Mouse (Mus musculus): ENCODE measurements around the gene Gstm4. TPM values are rescaled to one million over a fixed set of nuclear protein-coding genes. Genes with fewer than 3 reads are reported as not detected.
A peak's percentile ranks its signal among the peaks of the same experiment; 100 is the strongest.

Gstm4 gene
- polyA plus RNA-seq, 1 experiment from 2014 or later = 18.8 TPM

GRCm38 (mm10) chr3:108067370-108067934, 22.8 kb upstream of the Gstm4 start:
- ATAC-seq (replicated peaks; ENCODE audit: low FRiP score) = peak; percentile 55; the same call in 1 of the 2 replicates
- peaks cover 5% of the 10 kb centered on the region; the same call in 1 of the 2 replicates for H3K36me3 ChIP-seq
- peaks cover 13% of the 10 kb centered on the region; the same call in 1 of the 2 replicates for H3K4me1 ChIP-seq
- no peak overlapping the region for H3K4me2 ChIP-seq
- WGBS = 38% methylated on average over 6 of the region's 6 CpGs
- no peak overlapping the region; the same call in 1 of the 2 replicates for H3K27ac ChIP-seq
- H3K27me3 ChIP-seq = no peaks in the 10 kb centered on the region
- H3K4me3 ChIP-seq (replicated peaks) = no peak overlapping the region
- no peaks in the 10 kb centered on the region for H3K9me3 ChIP-seq (replicated peaks)
- H3K9ac ChIP-seq = no peak overlapping the region

GRCm38 (mm10) chr3:108065551-108065950, 20.9 kb upstream of the Gstm4 start:
- Histone ChIP-seq H3K4me3 (replicated peaks) (no peak overlapping the region), H3K9ac (no peak overlapping the region), H3K27me3 (no peaks in the 10 kb centered on the region), H3K9me3 (replicated peaks) (no peaks in the 10 kb centered on the region), H3K36me3 (no peaks in the 10 kb centered on the region), H3K27ac (no peak overlapping the region), H3K4me2 (no peak overlapping the region), H3K4me1 (peaks cover 13% of the 10 kb centered on the region; the same call in 1 of the 2 replicates)
- 80% methylated on average over 9 of the region's 9 CpGs for WGBS
- ATAC-seq (replicated peaks; ENCODE audit: low FRiP score) = no peak

GRCm38 (mm10) chr3:108064672-108065071, 20.0 kb upstream of the Gstm4 start:
- WGBS = 81% methylated on average over 4 of the region's 4 CpGs
- H3K36me3 ChIP-seq = no peaks in the 10 kb centered on the region
- H3K9ac ChIP-seq = no peak overlapping the region
- H3K27ac ChIP-seq = no peak overlapping the region
- no peak overlapping the region for H3K4me3 ChIP-seq (replicated peaks)
- H3K4me2 ChIP-seq = no peak overlapping the region
- no peaks in the 10 kb centered on the region for H3K27me3 ChIP-seq
- peaks cover 13% of the 10 kb centered on the region; the same call in 1 of the 2 replicates for H3K4me1 ChIP-seq
- no peaks in the 10 kb centered on the region for H3K9me3 ChIP-seq (replicated peaks)
- ATAC-seq (replicated peaks; ENCODE audit: low FRiP score) = no peak

- Histone ChIP-seq H3K4me3 (replicated peaks) (no peak overlapping the region), H3K36me3 (no peaks in the 10 kb centered on the region), H3K4me1 (peaks cover 4% of the 10 kb centered on the region; the same call in 1 of the 2 replicates), H3K27ac (no peak overlapping the region), H3K9ac (no peak overlapping the region), H3K4me2 (no peak overlapping the region), H3K9me3 (replicated peaks) (no peaks in the 10 kb centered on the region), H3K27me3 (no peaks in the 10 kb centered on the region)
- no peak for ATAC-seq (replicated peaks; ENCODE audit: low FRiP score)
- WGBS = 78% methylated on average over 8 of the region's 8 CpGs
Observed at GRCm38 (mm10) chr3:108062648-108063047, 18.0 kb upstream of the Gstm4 start.

- 17% methylated on average over 7 of the region's 7 CpGs for WGBS
- ATAC-seq (replicated peaks; ENCODE audit: low FRiP score) = no peak
- Histone ChIP-seq H3K9ac (no peak overlapping the region), H3K27me3 (no peaks in the 10 kb centered on the region), H3K9me3 (replicated peaks) (no peaks in the 10 kb centered on the region), H3K4me2 (peak overlapping the region; percentile 49), H3K4me1 (no peaks in the 10 kb centered on the region), H3K4me3 (replicated peaks) (peak overlapping the region; percentile 15; the same call in 1 of the 2 replicates), H3K36me3 (no peaks in the 10 kb centered on the region), H3K27ac (no peak overlapping the region)
Observed at GRCm38 (mm10) chr3:108061420-108061819, 16.7 kb upstream of the Gstm4 start.

- H3K27ac ChIP-seq = no peak overlapping the region
- H3K4me2 ChIP-seq = no peak overlapping the region
- 0 out of 2 replicates have a peak, but pooled peaks cover 3% of the 10 kb centered on the region for H3K27me3 ChIP-seq
- H3K36me3 ChIP-seq = no peaks in the 10 kb centered on the region
- no peaks in the 10 kb centered on the region for H3K9me3 ChIP-seq (replicated peaks)
- 92% methylated on average over 5 of the region's 5 CpGs for WGBS
- H3K9ac ChIP-seq = no peak overlapping the region
- ATAC-seq (replicated peaks; ENCODE audit: low FRiP score) = no peak
- no peaks in the 10 kb centered on the region for H3K4me1 ChIP-seq
- no peak overlapping the region for H3K4me3 ChIP-seq (replicated peaks)
Observed at GRCm38 (mm10) chr3:108050493-108050892, 5.8 kb upstream of the Gstm4 start.

- Histone ChIP-seq H3K27me3 (0 out of 2 replicates have a peak, but pooled peaks cover 3% of the 10 kb centered on the region), H3K9ac (no peak overlapping the region), H3K36me3 (no peaks in the 10 kb centered on the region), H3K9me3 (replicated peaks) (no peaks in the 10 kb centered on the region), H3K27ac (no peak overlapping the region), H3K4me1 (peaks cover 15% of the 10 kb centered on the region), H3K4me3 (replicated peaks) (no peak overlapping the region), H3K4me2 (no peak overlapping the region)
- WGBS = 47% methylated on average over 3 of the region's 3 CpGs
- ATAC-seq (replicated peaks; ENCODE audit: low FRiP score) = no peak
Observed at GRCm38 (mm10) chr3:108048306-108048705, 3.6 kb upstream of the Gstm4 start.

- no peak for ATAC-seq (replicated peaks; ENCODE audit: low FRiP score)
- H3K4me1 ChIP-seq = peaks cover 15% of the 10 kb centered on the region
- H3K36me3 ChIP-seq = no peaks in the 10 kb centered on the region
- 0 out of 2 replicates have a peak, but pooled peaks cover 3% of the 10 kb centered on the region for H3K27me3 ChIP-seq
- H3K9ac ChIP-seq = no peak overlapping the region
- no peak overlapping the region for H3K4me3 ChIP-seq (replicated peaks)
- no peak overlapping the region for H3K27ac ChIP-seq
- H3K4me2 ChIP-seq = no peak overlapping the region
- no peaks in the 10 kb centered on the region for H3K9me3 ChIP-seq (replicated peaks)
- WGBS = 76% methylated on average over 2 of the region's 2 CpGs
Observed at GRCm38 (mm10) chr3:108046944-108047655, 2.4 kb upstream of the Gstm4 start.

GRCm38 (mm10) chr3:108033156-108033555, 11.5 kb downstream of the Gstm4 start:
- Histone ChIP-seq H3K4me2 (no peak overlapping the region), H3K36me3 (no peaks in the 10 kb centered on the region), H3K9me3 (replicated peaks) (no peaks in the 10 kb centered on the region), H3K4me3 (replicated peaks) (no peak overlapping the region), H3K27ac (no peak overlapping the region), H3K27me3 (no peaks in the 10 kb centered on the region), H3K4me1 (0 out of 2 replicates have a peak, but pooled peaks cover 3% of the 10 kb centered on the region), H3K9ac (no peak overlapping the region)
- WGBS = 45% methylated on average over 5 of the region's 5 CpGs
- ATAC-seq (replicated peaks; ENCODE audit: low FRiP score) = no peak

- no peak overlapping the region for H3K9ac ChIP-seq
- ATAC-seq (replicated peaks; ENCODE audit: low FRiP score) = no peak
Observed at GRCm38 (mm10) chr3:108032113-108032512, 12.6 kb downstream of the Gstm4 start.

GRCm38 (mm10) chr3:108028641-108029365, 15.9 kb downstream of the Gstm4 start:
- ATAC-seq (replicated peaks; ENCODE audit: low FRiP score) = peak; percentile 74; the same call in 1 of the 2 replicates
- no peak overlapping the region for H3K9ac ChIP-seq
- no peaks in the 10 kb centered on the region for H3K27me3 ChIP-seq
- no peaks in the 10 kb centered on the region for H3K36me3 ChIP-seq
- no peak overlapping the region for H3K4me2 ChIP-seq
- H3K4me1 ChIP-seq = 0 out of 2 replicates have a peak, but pooled peaks cover 8% of the 10 kb centered on the region
- H3K9me3 ChIP-seq (replicated peaks) = no peaks in the 10 kb centered on the region
- no peak overlapping the region for H3K4me3 ChIP-seq (replicated peaks)
- no peak overlapping the region; the same call in 1 of the 2 replicates for H3K27ac ChIP-seq
- whole genome bisulfite sequencing = 81% methylated on average over 4 of the region's 4 CpGs

More at GRCm38 (mm10) chr3:108032113-108032512, 12.6 kb downstream of the Gstm4 start:
- Histone ChIP-seq H3K4me2 (no peak overlapping the region), H3K27me3 (no peaks in the 10 kb centered on the region), H3K4me3 (replicated peaks) (no peak overlapping the region), H3K9me3 (replicated peaks) (no peaks in the 10 kb centered on the region), H3K36me3 (no peaks in the 10 kb centered on the region), H3K4me1 (0 out of 2 replicates have a peak, but pooled peaks cover 3% of the 10 kb centered on the region), H3K27ac (no peak overlapping the region)

- no peaks in the 10 kb centered on the region for H3K36me3 ChIP-seq
- 79% methylated on average over 1 of the region's 1 CpGs for WGBS
- no peak overlapping the region for H3K4me2 ChIP-seq
- H3K9me3 ChIP-seq (replicated peaks) = no peaks in the 10 kb centered on the region
- H3K27ac ChIP-seq = no peak overlapping the region
- ATAC-seq (replicated peaks; ENCODE audit: low FRiP score) = no peak
- no peaks in the 10 kb centered on the region for H3K27me3 ChIP-seq
- 0 out of 2 replicates have a peak, but pooled peaks cover 8% of the 10 kb centered on the region for H3K4me1 ChIP-seq
- H3K9ac ChIP-seq = no peak overlapping the region
- no peak overlapping the region for H3K4me3 ChIP-seq (replicated peaks)
Observed at GRCm38 (mm10) chr3:108026597-108026996, 18.1 kb downstream of the Gstm4 start.

Measured in kidney, embryonic 15.5 days (tissue).